Mouse (Mus musculus) embryonic facial prominence, embryonic 13.5 days (tissue): ENCODE results near the gene Drosha. TPM values are rescaled to one million over a fixed set of nuclear protein-coding genes. Genes with fewer than 3 reads are reported as not detected.

ENCODE experiments used
- ATAC-seq: fragments of 200-750 bp; cut with Nextera tagmentation; 2 replicates; pipeline ENCODE4 v1.8.0; 2017; ENCODE audit warnings: low read depth; ENCODE audit not compliant: insufficient number of reproducible peaks, insufficient read depth, low FRiP score, low TSS enrichment
- H3K27ac ChIP-seq: fragments of 300-500 bp; sonication (generic); 2 replicates; pipeline ENCODE4 v1.5.1; 2015; ENCODE audit warnings: moderate library complexity, mild to moderate bottlenecking, inconsistent platforms
- H3K27me3 ChIP-seq: fragments of 300-500 bp; sonication (generic); 2 replicates; pipeline ENCODE4 v1.6.1; 2015; ENCODE audit warnings: mild to moderate bottlenecking, inconsistent platforms
- H3K36me3 ChIP-seq: fragments of 300-500 bp; sonication (generic); 2 replicates; pipeline ENCODE4 v1.6.1; 2015; ENCODE audit warnings: mild to moderate bottlenecking, inconsistent platforms
- H3K4me1 ChIP-seq: fragments of 300-500 bp; sonication (generic); 2 replicates; pipeline ENCODE4 v1.6.1; 2015; ENCODE audit warnings: inconsistent platforms
- H3K4me2 ChIP-seq: fragments of 300-500 bp; sonication (generic); 2 replicates; pipeline ENCODE4 v1.6.1; 2015; ENCODE audit warnings: moderate library complexity, mild to moderate bottlenecking, inconsistent platforms
- H3K4me3 ChIP-seq: fragments of 300-500 bp; sonication (generic); 2 replicates; pipeline ENCODE4 v1.5.1; 2015; ENCODE audit warnings: mild to moderate bottlenecking, inconsistent platforms
- H3K9ac ChIP-seq: fragments of 300-500 bp; sonication (generic); 2 replicates; pipeline ENCODE4 v1.6.1; 2015; ENCODE audit warnings: mild to moderate bottlenecking, inconsistent platforms
- H3K9me3 ChIP-seq: fragments of 300-500 bp; sonication (generic); 2 replicates; pipeline ENCODE4 v1.6.1; 2016; ENCODE audit warnings: inconsistent platforms
- WGBS: fragments of 180-500 bp; shearing (Covaris S2); methylation state at CpG from one replicate; pipeline ENCODE4 v1.1.7; 2015; ENCODE audit warnings: mixed read lengths; 5-methylcytosine and 5-hydroxymethylcytosine counted together
- microRNA-seq: library from miRNA; unstranded; fragments of <30 nt; microRNA quantifications from one replicate; pipeline ENCODE4, GENCODE M21; 2016
- polyA plus RNA-seq: library from polyadenylated mRNA; unstranded; fragments of >200 nt; fragmentation: Nextera tagmentation; extraction: Ambion mirVana; gene quantifications from 2 replicates; pipeline ENCODE4 v1.2.1, GENCODE M21; 2015

Gene Drosha
- polyA plus RNA-seq, 1 experiment from 2014 or later, result 46.5 TPM

DNA sequence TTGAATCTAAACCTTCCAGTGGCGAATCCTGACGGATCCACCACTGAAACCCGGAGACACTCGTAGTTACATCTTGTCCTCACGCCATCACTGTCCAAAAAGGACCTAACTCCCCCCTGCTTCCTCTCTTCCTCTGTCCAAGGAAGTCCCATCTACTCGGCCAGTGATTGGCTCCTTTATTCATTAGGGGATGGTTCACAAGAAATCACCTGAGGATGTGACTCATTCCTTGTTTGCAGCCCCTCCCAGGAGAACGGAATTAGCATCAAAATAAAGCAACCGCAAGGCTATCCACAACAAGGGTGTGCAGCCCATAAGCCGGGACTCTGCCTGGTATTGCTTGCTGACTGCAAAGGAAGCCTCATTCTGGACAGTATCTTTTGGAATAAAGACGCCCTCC, 137.6 kb downstream of the Drosha start:
- Histone ChIP-seq H3K4me3 (no peak overlapping the region), H3K4me1 (no peaks in the 10 kb centered on the region), H3K36me3 (no peaks in the 10 kb centered on the region), H3K27ac (no peak overlapping the region), H3K27me3 (no peaks in the 10 kb centered on the region), H3K9ac (no peak overlapping the region), H3K9me3 (no peaks in the 10 kb centered on the region), H3K4me2 (no peak overlapping the region)
- ATAC-seq, result no peak
- 83% methylated on average over 10 of the region's 10 CpGs for WGBS

DNA sequence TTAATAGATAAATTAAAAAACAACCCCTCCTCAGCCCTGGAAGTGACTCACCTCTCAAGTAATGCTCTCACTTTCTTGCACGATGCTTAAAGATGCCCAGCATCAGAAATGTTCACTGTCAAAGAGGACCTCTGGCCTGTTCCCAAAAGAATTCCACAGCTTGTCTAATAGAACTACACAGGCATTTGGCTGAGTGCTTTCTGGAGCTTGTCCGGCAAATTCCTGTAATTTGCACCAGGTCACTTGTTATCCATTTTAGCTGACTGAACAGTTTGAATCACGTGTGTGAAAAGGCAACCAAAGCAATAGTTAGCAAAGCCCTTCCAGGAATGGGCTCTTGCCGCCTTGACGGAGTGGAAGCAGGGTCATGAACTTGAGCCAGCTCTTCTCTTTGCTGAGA, 140.6 kb downstream of the Drosha start:
- no peaks in the 10 kb centered on the region for H3K4me1 ChIP-seq
- H3K36me3 ChIP-seq, result no peaks in the 10 kb centered on the region
- H3K9me3 ChIP-seq, result no peaks in the 10 kb centered on the region
- no peak overlapping the region for H3K27ac ChIP-seq
- H3K4me3 ChIP-seq, result no peak overlapping the region
- no peak for ATAC-seq
- no peak overlapping the region for H3K4me2 ChIP-seq
- H3K9ac ChIP-seq, result no peak overlapping the region
- WGBS, result 74% methylated on average over 5 of the region's 5 CpGs
- H3K27me3 ChIP-seq, result no peaks in the 10 kb centered on the region

DNA sequence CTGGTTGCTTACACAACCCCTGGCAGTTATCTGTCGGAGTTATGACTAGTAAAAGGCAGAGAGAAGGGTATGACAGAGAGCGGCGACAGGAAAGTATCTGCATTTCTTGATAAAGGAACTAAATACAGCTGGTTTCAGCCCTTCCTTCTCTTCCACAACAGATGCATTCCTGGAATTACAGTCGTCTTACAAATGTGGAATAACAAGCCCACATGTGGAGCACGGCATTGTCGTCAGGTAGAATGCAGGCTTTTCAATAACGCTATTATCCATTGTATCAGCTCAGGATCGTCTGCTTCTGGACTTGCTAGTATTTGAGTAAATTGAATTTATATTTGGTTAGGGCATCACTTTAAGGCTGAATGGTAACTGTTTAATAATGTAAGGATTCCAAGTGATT, 144.2 kb downstream of the Drosha start:
- Histone ChIP-seq H3K4me2 (no peak overlapping the region), H3K27ac (no peak overlapping the region), H3K4me1 (peaks cover 8% of the 10 kb centered on the region), H3K27me3 (no peaks in the 10 kb centered on the region), H3K36me3 (no peaks in the 10 kb centered on the region), H3K9ac (no peak overlapping the region), H3K4me3 (no peak overlapping the region), H3K9me3 (no peaks in the 10 kb centered on the region)
- no peak for ATAC-seq
- WGBS, result 75% methylated on average over 8 of the region's 8 CpGs

DNA sequence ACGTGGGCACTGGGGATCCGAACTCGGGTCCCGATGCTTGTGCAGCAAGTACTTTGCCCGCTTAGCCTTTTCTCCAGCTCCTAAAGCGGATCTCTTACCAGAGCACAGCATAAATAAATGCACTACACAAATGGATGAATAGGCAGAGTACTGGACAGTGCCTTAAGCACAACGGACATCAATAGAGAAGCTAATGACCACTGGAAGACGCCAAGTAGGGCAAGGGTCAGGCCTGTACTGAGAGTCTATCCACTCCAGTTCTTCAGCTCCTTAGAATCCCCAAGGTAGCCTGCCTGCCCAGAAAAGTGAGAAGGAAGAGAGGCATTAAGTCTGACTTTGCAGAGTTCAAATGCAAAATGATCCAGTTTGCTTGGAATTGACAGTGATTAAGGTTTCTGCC, 147.8 kb downstream of the Drosha start:
- no peaks in the 10 kb centered on the region for H3K9me3 ChIP-seq
- no peak overlapping the region for H3K4me3 ChIP-seq
- H3K27me3 ChIP-seq, result no peaks in the 10 kb centered on the region
- H3K36me3 ChIP-seq, result no peaks in the 10 kb centered on the region
- no peak for ATAC-seq
- H3K4me2 ChIP-seq, result no peak overlapping the region
- H3K27ac ChIP-seq, result no peak overlapping the region
- H3K9ac ChIP-seq, result no peak overlapping the region
- H3K4me1 ChIP-seq, result peaks cover 8% of the 10 kb centered on the region
- WGBS, result 79% methylated on average over 8 of the region's 8 CpGs

Small RNA genes within 50 kb of the gene (microRNA-seq; reads per million reads assigned to microRNA genes)
- not detected for gene Gm47288

Other genes starting within 250 kb of the Drosha start
- 17.9 and 21.8 TPM in 2 replicates for gene Pdzd2, start 84.9 kb upstream of the Drosha start, polyA plus RNA-seq
- 53.2 and 55.4 TPM in 2 replicates for gene 6030458C11Rik, start 166 bp upstream of the Drosha start, polyA plus RNA-seq